Mouse (Mus musculus) ovary, postnatal 10 days (tissue): ENCODE measurements around the gene C130074G19Rik.

Experiments
- DNase-seq: peaks from one replicate; pipeline ENCODE4 v3.0.0; 2022; ENCODE audit warnings: low spot score

The C130074G19Rik gene

DNA sequence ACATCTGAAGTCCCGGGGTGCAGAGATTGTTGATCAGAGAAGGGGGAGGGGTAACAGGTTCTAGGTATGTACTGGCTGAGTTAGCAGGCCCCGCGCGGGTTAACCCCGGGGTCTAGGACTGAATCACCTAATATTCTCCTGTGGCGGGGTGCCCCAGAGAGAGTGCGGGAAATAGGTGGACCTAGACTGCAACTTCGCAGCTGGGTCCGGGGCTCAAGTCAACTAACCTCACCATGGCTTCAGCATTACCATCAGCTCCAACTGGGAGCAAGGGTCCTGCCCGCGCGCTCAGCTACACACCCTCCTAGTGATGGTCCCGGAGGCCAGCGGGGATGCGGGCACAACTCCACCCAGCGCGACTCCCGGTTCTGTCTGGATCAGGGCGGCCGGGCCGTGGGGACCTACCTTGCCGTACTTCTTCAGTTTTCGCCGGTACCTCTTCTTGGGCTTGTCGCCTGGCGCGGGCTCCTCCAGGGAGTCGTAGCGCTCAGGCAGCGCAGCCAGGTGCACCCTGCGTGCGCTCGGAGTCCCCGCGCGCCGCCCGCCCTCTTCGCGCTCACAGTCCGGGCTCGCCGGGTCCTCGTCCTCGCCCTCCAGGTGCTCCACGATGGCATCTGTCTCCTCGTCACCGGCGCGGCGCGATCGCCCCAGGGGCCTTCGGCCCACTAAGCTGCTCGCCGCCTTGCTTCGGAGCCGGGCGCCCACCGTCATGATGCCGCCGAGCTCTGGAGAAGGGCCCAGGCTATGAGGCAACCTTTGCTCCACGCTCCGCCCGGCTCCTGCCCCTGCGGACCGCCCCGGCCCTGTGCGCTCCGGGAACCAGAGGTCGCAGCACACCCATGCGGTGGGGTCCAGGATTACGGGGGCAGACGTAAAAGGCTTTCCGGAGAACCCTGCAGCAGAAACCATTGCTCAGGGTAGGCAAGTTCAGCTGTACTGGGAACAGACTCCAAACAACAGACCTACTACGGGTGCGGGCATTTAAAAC is at the start of gene C130074G19Rik:
C130074G19Rik (minus strand) TSS at position 938 of the 988 bp plus-strand sequence.
- DNase-seq, result peak; percentile 45

DNA sequence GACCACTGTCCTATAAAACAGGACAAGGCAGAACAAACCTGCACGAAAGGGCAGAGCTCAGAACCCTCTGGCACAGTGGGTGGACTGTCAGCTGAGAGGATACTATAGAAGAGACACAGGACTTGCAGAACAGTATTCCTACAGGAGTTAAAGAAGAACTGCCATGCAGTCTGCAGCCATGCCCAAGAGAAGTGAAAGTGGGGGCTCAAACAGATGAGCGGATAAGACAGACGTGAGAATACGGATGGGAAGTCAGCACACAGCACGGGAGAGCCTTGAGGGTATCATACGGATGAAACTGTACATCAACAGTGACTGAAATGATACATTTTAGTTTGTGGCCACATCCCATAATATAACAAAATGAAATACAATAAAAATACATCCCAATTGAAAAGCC is 48.1 kb upstream of the C130074G19Rik start:
- no peak for DNase-seq

DNA sequence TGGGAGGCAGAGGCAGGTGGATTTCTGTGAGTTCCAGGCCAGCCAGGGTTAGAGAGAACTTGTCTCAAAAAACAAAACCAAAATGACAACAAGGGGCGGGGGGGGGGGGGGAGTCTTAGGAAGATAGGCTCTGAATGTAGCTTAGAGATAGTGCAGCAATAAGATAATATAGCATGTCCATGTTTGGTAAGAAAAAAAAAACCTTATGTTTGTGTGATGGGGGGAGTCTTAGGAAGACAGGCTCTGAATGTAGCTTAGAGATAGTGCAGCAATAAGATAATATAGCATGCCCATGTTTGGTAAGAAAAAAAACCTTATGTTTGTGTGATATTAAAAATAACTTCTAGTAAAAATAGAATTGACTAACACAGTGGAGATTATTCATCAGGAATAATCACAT is 45.4 kb upstream of the C130074G19Rik start:
- no peak for DNase-seq

DNA sequence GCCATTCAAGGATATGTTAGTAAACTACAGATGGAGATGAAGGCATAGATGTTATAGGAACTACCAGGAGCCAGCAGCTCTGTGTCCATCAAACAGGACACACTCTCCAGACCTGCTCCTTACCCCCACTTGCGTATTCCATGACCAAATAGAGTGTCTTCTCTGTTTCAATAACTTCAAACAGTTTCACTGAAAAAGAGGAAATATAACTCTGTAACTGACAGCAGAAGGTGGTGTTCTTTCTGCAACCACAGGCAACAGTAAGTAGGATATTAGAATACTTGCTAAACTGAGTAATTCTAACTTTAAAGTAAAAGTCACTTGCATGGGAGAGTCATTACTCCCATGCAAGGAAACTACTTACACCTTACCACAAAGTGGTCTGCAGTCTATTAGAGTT is 44.9 kb upstream of the C130074G19Rik start:
- DNase-seq, result no peak

DNA sequence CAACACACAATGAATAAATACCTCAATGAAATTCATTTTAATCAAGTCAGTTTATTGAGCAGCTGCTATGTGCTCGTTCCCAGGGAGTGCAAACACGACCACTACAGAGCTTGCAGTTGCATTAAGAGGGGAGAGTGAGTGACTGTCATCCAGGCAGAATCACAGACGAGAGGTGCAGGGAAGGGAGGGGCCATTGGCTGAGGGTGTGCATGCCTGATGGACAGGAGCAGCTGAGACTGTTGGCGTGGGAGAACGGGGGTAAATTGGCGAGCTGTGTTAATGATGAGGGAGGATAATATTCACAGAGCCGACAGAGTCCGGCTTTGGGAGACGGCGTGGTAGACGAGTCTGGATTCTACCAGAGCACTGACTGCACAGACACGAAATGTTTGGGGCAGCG is 39.8 kb upstream of the C130074G19Rik start:
- DNase-seq, result no peak

DNA sequence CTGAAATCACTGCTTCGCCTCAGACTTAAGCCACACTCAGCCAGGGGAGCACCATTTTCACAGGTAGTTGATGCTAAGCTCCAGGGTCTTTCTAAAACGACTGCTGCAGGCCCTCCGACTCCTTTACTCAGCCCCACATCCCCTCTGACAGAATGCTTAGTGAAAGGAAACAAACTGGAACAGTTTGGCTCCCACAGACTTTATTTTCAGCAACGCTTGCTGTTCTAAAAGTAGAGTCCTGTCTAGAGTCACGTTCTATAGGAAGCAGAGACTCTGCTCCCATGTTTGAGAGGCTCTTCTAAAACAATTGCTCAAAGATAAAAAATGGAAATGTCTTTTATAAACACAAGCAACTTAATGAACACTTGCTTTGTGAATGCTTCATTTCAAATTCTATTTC is 37.0 kb upstream of the C130074G19Rik start:
- no peak for DNase-seq

DNA sequence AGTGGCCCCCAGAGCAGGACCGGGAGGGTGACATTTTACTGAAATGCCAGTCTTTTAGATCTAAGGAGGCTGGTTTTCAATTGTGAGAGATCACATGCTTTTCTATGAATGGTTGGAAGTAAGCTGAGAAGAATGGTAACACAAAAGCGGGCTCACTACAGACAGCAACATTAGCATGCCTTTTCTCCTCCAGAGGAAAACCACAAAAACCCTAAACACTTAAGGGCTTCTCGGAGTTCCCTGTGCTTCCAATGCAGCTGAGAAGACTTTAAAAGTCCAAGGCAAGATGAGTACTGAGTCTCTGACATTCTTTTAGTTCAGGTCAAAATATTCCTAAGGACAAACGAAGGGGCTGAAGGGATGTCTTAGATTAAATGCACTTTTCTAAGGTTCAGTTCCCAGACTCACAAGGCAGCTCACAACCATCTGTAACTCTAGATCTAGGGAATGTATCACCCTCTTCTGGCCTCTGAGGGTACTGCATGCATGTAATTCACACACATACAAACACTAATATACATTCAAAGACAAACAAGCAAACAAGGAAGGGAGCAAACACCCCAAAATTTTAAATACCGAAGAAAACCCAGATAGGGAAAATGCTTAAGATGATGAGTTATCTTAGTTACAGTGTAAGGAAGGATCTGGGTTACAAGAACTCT is 35.3 kb upstream of the C130074G19Rik start:
- DNase-seq, result no peak

DNA sequence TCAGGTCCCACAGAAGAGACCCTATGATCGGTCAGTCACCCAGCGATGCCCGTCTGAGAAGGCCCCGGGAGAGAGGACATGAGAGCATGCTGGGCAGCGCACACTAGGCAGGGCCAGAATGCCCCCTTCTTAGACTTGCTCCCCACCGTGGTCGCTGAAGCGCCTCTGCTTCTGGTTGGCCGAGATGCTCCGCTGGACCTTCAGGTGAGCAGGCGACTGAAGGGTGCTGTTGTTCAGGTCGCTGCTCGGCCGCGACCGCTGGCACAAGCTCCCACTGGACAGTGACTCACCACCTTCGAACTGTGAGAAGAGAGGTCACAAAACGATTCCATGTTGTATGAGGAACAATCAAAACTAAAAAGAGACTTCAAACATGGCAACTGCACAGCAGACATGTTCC is 29.3 kb upstream of the C130074G19Rik start:
- no peak for DNase-seq

DNA sequence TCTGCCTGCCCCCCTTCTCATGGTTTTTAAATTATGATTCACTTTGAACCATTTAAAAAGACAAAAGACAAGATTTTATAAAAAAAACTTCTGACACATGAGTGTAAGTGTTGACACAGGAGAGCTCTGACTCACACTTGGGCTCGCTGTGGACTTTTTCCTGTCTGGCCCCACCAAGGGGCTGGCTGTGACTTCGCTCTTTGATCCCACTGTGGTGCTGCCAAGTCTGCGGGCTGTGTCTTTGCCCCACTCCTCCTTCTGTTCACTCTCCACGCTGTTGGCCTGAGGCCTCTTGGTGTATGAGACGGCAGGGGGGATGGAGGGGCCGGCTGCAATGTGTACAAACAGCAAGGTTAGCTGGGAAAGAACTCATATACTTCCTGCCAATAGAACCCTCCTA is 28.8 kb upstream of the C130074G19Rik start:
- no peak for DNase-seq

DNA sequence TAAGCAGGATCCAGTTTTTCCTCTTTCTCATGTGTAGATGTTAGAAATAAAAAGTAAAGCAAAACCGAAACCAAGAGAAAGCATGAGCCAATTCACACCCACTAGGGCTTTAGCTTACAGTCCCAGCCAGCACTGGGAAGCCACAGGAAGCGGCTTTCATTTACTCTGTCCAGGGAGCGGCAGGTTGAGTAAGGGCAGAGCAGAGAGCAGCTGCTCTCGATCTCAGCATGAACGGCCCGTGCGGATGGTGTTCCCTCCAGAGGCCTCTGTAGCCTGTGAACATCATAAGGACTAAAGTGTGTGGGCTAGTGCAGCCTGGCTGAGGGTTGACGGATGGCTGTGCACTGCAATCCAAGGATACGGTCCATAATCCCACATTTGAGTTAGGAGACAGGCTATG is 25.5 kb upstream of the C130074G19Rik start:
- no peak for DNase-seq

DNA sequence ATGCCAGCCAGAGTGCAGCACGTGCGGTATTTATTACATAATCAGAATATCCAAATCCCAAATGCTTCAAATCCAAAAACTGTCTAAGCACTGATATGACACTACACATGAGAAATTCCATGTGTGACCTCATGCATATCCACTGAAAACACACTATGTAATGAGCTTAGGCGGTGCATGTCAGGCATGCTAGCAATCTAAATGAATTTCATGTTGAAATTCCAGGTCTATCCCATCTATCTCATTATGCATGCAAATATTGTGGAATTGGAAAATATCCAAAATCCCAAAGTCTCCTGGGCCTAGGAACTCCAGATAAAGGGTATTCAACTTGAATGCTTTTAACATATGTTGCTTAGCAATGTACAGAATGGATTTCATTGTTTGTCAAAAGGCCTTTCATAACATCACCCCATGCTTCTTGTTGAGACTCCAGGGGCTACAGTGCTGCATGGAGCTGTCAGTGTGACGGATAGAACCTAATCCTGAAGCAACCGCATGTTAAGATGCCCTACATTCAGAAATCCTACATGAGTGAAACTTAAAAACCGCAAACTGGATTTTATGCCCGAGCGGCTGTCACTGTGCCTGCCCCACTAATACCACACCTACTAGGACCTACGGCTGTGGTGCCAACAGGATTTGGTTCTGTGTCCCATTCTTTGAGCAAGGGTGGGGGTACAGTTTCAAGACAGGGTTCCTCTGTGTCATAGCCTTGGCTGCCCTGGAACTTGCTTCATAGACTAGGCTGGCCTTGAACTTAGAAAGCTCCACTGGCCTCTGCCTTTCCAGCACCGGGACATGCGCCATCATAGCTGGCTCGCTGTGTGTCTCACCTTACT is 23.1 kb upstream of the C130074G19Rik start:
- DNase-seq, result no peak

DNA sequence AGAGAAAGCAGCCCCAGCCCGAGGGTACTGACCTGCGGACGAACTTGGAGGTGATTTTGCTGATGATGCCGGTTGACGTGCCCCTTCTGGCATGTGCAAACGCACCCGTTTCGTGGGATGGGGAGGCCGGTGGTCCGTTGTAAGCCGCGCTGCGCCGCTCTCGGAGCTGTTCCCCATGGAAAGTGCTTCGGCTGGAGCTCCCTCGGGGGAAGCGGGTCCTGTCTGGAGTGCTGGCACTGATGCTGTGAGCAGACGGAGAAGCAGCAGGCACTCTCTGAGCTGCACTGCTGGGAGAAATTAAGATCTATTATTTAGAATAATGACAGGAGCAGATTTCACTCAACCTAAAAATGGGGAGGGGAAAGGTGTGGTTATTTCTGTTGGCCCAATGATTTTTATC is 22.4 kb upstream of the C130074G19Rik start:
- DNase-seq, result no peak

DNA sequence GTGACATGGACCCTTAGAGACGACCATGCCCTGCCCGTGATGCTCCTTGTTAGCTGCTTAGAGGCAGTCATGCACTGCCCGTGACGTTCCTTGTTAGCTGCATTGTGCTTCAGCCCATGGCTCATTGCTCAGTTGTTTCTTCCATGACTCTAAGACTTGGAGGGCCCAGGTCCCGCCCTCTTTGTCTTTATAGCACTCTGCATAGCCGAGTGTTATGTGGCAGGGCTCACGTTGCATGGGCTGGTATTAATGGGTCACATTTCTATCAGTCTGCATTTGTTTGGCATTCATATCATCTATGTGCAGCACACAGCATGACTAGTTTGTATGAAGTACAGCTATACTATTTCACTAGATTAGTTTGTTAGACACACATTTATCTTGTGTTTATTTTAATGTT is 20.7 kb upstream of the C130074G19Rik start:
- no peak for DNase-seq

DNA sequence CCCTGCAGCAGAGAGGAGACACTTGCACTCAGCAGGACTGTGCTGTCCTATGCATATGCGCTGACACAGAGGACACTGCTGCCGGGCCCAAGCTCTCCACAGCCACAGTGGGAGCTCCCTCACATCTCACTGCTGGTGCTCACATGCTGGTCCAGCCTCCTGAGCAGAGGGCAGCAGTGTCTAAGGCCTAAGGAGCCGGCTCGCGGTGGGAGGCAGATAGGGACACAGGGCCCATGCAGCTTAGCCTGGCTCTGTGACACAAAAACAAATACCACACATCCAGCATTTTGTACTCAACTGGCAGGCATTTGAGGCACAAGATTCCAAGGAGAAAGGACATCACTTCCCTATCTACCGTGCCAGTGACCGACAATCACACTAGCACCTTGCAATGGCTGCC is 19.9 kb upstream of the C130074G19Rik start:
- no peak for DNase-seq

DNA sequence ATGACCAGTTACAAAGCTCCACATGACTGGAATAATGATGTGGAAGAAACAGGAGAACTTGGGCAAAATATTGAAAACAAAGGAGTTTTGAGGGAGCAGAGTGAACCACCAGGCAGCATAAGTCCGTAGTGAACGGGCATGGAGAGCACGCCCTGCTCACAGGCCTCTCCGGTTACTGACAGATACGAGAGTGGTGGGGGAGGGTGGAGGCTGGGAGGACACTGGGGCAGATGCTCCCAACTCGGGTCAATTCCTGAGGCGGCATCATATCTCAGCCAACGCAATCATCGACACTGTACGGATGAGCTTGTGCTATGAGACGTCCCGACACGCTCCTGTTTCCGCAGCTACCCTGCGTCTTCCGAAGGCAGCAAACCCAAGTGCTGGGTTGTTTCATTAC is 14.3 kb upstream of the C130074G19Rik start:
- no peak for DNase-seq

DNA sequence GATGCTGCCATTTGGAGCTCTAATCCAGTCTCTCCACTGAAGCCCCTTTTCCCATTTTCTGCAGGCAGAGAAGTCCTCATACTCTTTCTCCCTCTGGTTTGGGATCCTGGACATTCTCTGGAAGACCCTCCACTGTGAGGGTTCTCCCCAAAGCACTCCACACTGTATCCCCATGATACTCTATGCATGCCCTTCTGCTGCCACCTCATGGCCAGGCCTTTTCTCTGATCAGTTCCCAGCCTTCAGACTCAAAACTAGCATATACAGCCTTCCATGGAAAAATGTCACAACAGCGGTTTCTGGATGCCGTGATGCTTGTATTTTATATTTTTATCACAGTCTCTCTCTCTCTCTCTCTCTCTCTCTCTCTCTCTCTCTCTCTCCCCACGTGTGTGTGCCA is 9.0 kb upstream of the C130074G19Rik start:
- DNase-seq, result no peak

DNA sequence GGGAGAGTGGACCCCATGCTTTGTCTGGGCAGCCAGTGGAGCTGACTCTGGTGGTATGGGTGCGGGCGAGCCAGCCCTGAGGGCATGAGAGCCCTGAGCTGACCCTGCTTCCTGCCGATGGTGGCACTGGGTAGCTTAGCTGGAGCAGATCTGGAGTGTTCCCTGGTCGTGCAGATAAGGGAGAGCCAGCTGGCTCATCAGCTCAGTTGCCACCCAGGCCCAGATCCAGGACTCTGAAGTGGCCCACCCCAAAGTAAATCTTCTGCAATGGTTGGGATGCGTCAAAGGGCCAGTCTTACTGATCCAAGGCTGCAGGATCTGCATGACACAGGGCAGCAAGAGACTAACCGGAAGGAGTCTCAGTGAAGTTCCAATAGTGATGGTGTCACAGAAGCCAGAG is 6.4 kb upstream of the C130074G19Rik start:
- DNase-seq, result no peak

DNA sequence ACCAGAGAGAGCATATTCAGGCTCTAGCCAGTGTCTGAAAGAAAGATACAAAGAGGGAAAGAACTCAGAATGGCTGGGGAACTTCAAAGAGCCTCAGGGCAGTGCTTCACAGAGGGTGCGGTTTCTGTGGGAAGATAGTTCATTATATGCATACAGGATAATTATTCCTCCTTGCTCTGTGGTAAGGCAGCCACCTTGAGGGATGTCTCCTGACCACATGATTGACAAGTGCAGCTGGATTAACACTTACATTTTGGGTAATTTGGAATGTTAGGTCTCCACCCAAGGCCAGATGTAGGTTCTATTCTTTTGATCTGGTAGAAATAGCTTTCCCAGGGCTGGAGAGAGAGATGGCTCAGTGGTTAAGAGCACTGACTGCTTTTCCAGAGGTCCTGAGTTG is 3.1 kb upstream of the C130074G19Rik start:
- DNase-seq, result no peak

DNA sequence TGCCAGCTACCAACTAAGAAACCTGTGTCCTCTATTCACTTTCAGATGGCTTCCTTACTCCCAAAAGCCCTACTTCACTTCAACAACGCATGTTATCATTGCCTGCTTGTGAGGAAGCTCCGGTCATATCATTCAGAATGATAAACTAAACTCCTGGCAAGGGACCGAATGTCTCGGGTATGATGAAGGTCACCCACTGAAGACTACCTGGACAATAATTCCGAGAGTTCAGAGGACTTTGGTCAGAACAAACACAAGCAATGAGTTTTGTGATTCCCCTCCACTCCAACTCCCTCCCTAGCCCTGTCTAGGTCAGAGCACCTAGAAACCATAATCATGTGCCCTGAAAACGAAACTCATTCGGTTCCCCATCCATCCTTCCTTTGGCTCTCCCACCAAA is 1.2 kb downstream of the C130074G19Rik start:
- DNase-seq, result no peak

DNA sequence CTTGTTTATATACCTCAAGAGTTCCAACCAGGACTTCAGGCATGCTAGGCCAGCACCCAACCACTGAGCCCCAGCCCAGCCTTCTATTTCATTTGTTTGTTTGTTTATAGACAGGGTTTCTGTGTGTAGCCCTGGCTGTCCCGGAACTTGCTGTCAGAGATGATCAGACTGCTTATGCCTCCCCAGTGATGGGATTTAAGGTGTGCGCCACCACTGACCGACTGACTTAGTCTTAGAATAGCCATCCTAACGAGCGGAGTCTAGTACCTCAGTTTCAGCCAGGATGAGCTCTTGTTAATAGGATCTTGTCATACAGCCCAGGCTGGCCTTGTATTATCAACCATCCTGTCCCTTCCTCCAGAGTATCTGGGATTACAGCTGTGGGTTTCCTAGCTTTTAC is 1.8 kb downstream of the C130074G19Rik start:
- no peak for DNase-seq

DNA sequence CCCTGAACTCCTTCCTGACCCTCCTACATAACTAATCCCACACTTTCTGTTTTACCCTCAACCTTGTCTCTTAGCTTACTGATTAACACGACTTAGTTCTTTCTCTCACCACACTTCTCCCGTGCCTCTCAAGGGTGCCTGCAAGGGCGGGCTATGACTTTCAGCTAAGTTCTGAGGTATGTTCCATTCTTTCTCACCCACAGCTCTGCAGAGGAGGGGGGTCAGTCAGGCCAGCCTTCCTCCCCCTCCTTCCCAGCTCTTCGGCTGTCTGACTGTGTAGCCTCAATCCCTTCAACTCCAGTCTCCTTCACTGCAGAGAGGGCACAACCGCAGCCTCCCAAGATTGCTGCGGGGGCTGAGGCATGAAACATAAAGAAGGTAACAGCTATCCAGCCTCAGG is 4.2 kb downstream of the C130074G19Rik start:
- DNase-seq, result no peak

DNA sequence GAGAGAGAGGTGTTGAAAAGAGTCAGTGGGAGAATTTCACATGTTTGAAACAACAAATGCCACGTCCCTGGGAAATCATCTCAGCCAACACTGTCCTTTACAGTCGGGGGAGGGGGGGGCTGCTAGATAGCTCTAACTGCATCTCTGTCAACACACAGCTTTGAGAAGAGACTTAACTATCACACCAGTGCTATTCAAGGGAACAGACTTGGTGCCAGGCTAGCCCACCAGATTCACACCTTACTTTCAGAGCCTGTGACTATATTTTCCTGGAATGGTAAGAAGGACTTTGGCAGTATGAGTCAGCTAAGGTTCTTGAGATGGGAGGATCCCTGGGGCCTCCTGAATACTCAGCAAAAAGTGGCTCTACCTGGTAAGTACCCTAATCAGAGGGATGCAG is 5.7 kb downstream of the C130074G19Rik start:
- DNase-seq, result no peak

DNA sequence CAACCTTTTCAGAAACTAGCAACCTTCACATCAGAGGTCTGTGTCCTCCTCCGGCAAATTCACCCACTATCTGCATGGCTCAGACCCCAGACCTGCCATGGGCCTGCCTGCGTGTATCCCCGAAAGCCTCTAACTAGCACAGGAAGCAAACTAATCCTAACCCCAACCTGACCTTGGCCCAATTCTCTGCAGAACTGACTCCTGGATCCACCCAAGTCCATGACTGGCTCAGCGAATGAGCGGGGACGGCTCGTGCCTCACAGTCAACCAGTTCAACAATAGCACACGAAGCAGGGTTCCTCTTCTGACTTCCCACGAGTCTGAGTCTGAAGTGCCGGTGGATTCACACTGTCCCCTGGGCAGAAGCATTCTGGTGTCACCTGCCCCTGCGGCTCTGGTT is 9.1 kb downstream of the C130074G19Rik start:
- no peak for DNase-seq
